ENCODE assay signal across 10 mouse cellular contexts in genomic region chr2:9433110-9433940, GRCm38 (mm10).
DNase-seq lines count a peak whose midpoint lies in the region; ATAC-seq lines count a peak whose summit lies in the region.
"Had no signal": no experiment of that assay in that cellular context is flagged by ENCODE, and none has a peak within 500 bp of the region (broad histone marks: within the 10 kb centered on the region; RNA-seq: fewer than 3 reads in every experiment).

No protein-coding gene starts in this region.

- H3K36me3 ChIP-seq in forebrain, embryonic 14.5 days (ENCODE audit: control insufficient read depth, insufficient read depth, low read length): no peaks in the 10 kb centered on the region
- H3K36me3 ChIP-seq in forebrain, embryonic 11.5 days (ENCODE audit: control insufficient read depth, insufficient read depth, low read length): no peaks in the 10 kb centered on the region
- H3K36me3 ChIP-seq in midbrain, embryonic 11.5 days (ENCODE audit: control insufficient read depth, insufficient read depth, low read length): no peaks in the 10 kb centered on the region
- no peaks in the 10 kb centered on the region for H3K36me3 ChIP-seq in liver, embryonic 11.5 days (ENCODE audit: control insufficient read depth, insufficient read depth, low read length)

- H3K4me3 ChIP-seq in forebrain, embryonic 14.5 days (ENCODE audit: low read depth, low read length): no peak overlapping the region
- H3K4me3 ChIP-seq in forebrain, embryonic 11.5 days (ENCODE audit: low read depth, low read length): no peak overlapping the region
- H3K4me3 ChIP-seq in midbrain, embryonic 11.5 days (ENCODE audit: low read depth, low read length): no peak overlapping the region
- no peak overlapping the region for H3K4me3 ChIP-seq in liver, embryonic 11.5 days (ENCODE audit: low read depth, low read length)
- H3K4me3 ChIP-seq: erythroblast, embryonic 14.5 days had no signal

- no peak overlapping the region for H3K4me2 ChIP-seq in forebrain, embryonic 14.5 days (ENCODE audit: low read length)
- no peak overlapping the region for H3K4me2 ChIP-seq in forebrain, embryonic 11.5 days (ENCODE audit: low read depth, low read length, severe bottlenecking)
- H3K4me2 ChIP-seq in midbrain, embryonic 11.5 days: peak overlapping the region; percentile 19; the same call in 1 of the 2 replicates
- H3K4me2 ChIP-seq in liver, embryonic 11.5 days: no peak overlapping the region

- no peaks in the 10 kb centered on the region for H3K4me1 ChIP-seq in forebrain, embryonic 14.5 days (ENCODE audit: control insufficient read depth, insufficient read depth, low read length)
- H3K4me1 ChIP-seq in forebrain, embryonic 11.5 days (replicated peaks; ENCODE audit: control insufficient read depth, insufficient read depth, low read length): no peaks in the 10 kb centered on the region
- H3K4me1 ChIP-seq in midbrain, embryonic 11.5 days (ENCODE audit: control insufficient read depth, insufficient read depth, low read length): no peaks in the 10 kb centered on the region
- H3K4me1 ChIP-seq in liver, embryonic 11.5 days (replicated peaks; ENCODE audit: control insufficient read depth, insufficient read depth, low read length): no peaks in the 10 kb centered on the region

- H3K27ac ChIP-seq in forebrain, embryonic 14.5 days (ENCODE audit: low read depth, low read length): no peak overlapping the region
- H3K27ac ChIP-seq in forebrain, embryonic 11.5 days (ENCODE audit: low read depth, low read length): no peak overlapping the region
- H3K27ac ChIP-seq in midbrain, embryonic 11.5 days (ENCODE audit: low read depth, low read length): no peak overlapping the region
- H3K27ac ChIP-seq in liver, embryonic 11.5 days (ENCODE audit: low read depth, low read length): no peak overlapping the region

- no peak overlapping the region for H3K9ac ChIP-seq in forebrain, embryonic 14.5 days (ENCODE audit: low read length)
- H3K9ac ChIP-seq in forebrain, embryonic 11.5 days (ENCODE audit: low read length): no peak overlapping the region
- H3K9ac ChIP-seq in midbrain, embryonic 11.5 days (ENCODE audit: low read length): no peak overlapping the region
- H3K9ac ChIP-seq in liver, embryonic 11.5 days (ENCODE audit: low read depth, low read length): no peak overlapping the region

- peak; percentile 19 for DNase-seq in forebrain, embryonic 14.5 days (ENCODE audit: low spot score)
- DNase-seq in forebrain, embryonic 11.5 days (ENCODE audit: low spot score): no peak
- peak; percentile 10 for DNase-seq in layer of hippocampus, adult 11-12 months (ENCODE audit: low spot score)
- DNase-seq in layer of hippocampus, adult 9-10 months (ENCODE audit: low spot score): no peak
- DNase-seq in embryo, embryonic 9.5 days (ENCODE audit: extremely low spot score): peak; percentile 9
- no peak for DNase-seq in midbrain, embryonic 11.5 days (ENCODE audit: low spot score, missing footprints)
- DNase-seq in gastrocnemius, adult 18-20 months (ENCODE audit: low spot score): no peak
- DNase-seq in liver, embryonic 11.5 days (ENCODE audit: low spot score): no peak
- DNase-seq: lung, postnatal 36 days had no signal

- H3K9me3 ChIP-seq in forebrain, embryonic 14.5 days (replicated peaks; ENCODE audit: control insufficient read depth, low read length): no peaks in the 10 kb centered on the region
- H3K9me3 ChIP-seq in forebrain, embryonic 11.5 days (ENCODE audit: control insufficient read depth, low read length): no peaks in the 10 kb centered on the region
- no peaks in the 10 kb centered on the region for H3K9me3 ChIP-seq in midbrain, embryonic 11.5 days (ENCODE audit: control insufficient read depth, low read length)
- H3K9me3 ChIP-seq in liver, embryonic 11.5 days (ENCODE audit: control insufficient read depth, low read length): no peaks in the 10 kb centered on the region

- 0 out of 2 replicates have a peak, but pooled peaks have one; percentile 40 for ATAC-seq in forebrain, embryonic 14.5 days
- no peak for ATAC-seq in forebrain, embryonic 11.5 days (replicated peaks; ENCODE audit: low FRiP score)
- peak; percentile 73; the same call in 1 of the 2 replicates for ATAC-seq in midbrain, embryonic 11.5 days (ENCODE audit: low FRiP score)
- no peak for ATAC-seq in liver, embryonic 11.5 days (replicated peaks; ENCODE audit: low FRiP score)

- 30% methylated on average over 17 of the region's 17 CpGs for WGBS in forebrain, embryonic 14.5 days
- 26% methylated on average over 17 of the region's 17 CpGs for WGBS in forebrain, embryonic 11.5 days
- 34% methylated on average over 17 of the region's 17 CpGs for WGBS in midbrain, embryonic 11.5 days
- 23% methylated on average over 17 of the region's 17 CpGs for WGBS in liver, embryonic 11.5 days

- no peaks in the 10 kb centered on the region for H3K27me3 ChIP-seq in forebrain, embryonic 14.5 days (replicated peaks; ENCODE audit: control insufficient read depth, insufficient read depth, low read length)
- no peaks in the 10 kb centered on the region for H3K27me3 ChIP-seq in forebrain, embryonic 11.5 days (ENCODE audit: control insufficient read depth, insufficient read depth, low read length)
- no peaks in the 10 kb centered on the region for H3K27me3 ChIP-seq in midbrain, embryonic 11.5 days (ENCODE audit: control insufficient read depth, insufficient read depth, low read length)
- H3K27me3 ChIP-seq in liver, embryonic 11.5 days (replicated peaks; ENCODE audit: control insufficient read depth, insufficient read depth, low read length): no peaks in the 10 kb centered on the region

Comparison
In these comparisons a context has a peak if more than half of its experiments do, and no peak if none do; other contexts are left out.
1. ATAC-seq: peak in forebrain, embryonic 14.5 days (single experiment) and midbrain, embryonic 11.5 days (single experiment); none in forebrain, embryonic 11.5 days (single experiment) and liver, embryonic 11.5 days (single experiment).
2. DNase-seq: peak in forebrain, embryonic 14.5 days (single experiment), layer of hippocampus, adult 11-12 months (single experiment) and embryo, embryonic 9.5 days (single experiment); none in forebrain, embryonic 11.5 days (single experiment), layer of hippocampus, adult 9-10 months (single experiment), midbrain, embryonic 11.5 days (single experiment), gastrocnemius, adult 18-20 months (single experiment) and liver, embryonic 11.5 days (single experiment).